Mouse (Mus musculus): Measurements from ENCODE around the gene Rbfox1.

DNA sequence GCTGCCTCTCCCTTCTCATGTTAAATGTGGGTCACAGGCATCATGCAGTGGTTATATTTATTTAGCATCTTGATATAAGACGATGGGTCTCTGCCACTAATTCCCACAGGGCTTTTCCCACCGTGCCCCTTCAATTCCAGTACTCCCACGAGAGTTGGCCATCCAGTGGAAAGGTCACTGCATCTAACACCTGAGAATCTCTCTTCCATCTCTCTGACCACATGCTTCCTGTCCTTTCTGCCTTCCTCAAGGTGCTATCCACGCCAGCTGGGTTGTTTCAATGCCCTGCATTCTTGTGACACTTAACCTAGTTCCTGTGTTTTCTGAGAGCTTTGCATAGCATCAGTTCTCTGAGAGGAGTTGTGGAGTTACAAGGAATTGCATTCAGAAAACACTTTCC lies 1112.0 kb downstream of the Rbfox1 start:
- TF ChIP-seq CTCF (IDR thresholded peaks at IDR 0.05; ENCODE audit: extremely low read depth, insufficient read depth, low read length) (no peak), POLR2A (IDR thresholded peaks at IDR 0.05; ENCODE audit: extremely low read depth, insufficient read depth, low read length) (no peak)

All from cortical plate, adult 2 months (tissue).